Comparison of ENCODE assay signal across 8 mouse cellular contexts in genomic region chr6:28261307-28262197, GRCm38 (mm10).
DNase-seq lines count a peak whose midpoint lies in the region; ATAC-seq lines count a peak whose summit lies in the region.

No protein-coding gene starts in this region.

- peak overlapping the region; percentile 84 to 97 for H3K4me3 ChIP-seq in heart, embryonic 14.5 days (ENCODE audit: control insufficient read depth in 1 of 2, insufficient read depth in 1 of 2, low read depth in 1 of 2, low read length in 2 of 2)
- H3K4me3 ChIP-seq in liver, embryonic 13.5 days (replicated peaks), result peak overlapping the region; percentile 86
- H3K4me3 ChIP-seq in stomach, embryonic 16.5 days (replicated peaks; ENCODE audit: low read length), result peak overlapping the region; percentile 90

- under 1% methylated on average over 86 of the region's 131 CpGs for WGBS in heart, embryonic 14.5 days
- WGBS in liver, embryonic 13.5 days (ENCODE audit: insufficient replicate concordance), result under 1% methylated on average over 115 of the region's 131 CpGs
- WGBS in stomach, embryonic 16.5 days, result under 1% methylated on average over 102 of the region's 131 CpGs

- H3K27ac ChIP-seq in heart, embryonic 14.5 days (replicated peaks in 1 of 2; ENCODE audit: control insufficient read depth in 1 of 2, insufficient read depth in 1 of 2, low read depth in 2 of 2, low read length in 2 of 2), result peak overlapping the region; percentile 87 to 90
- H3K27ac ChIP-seq in liver, embryonic 13.5 days, result peak overlapping the region; percentile 92
- peak overlapping the region; percentile 90 for H3K27ac ChIP-seq in stomach, embryonic 16.5 days (ENCODE audit: low read length)

- ATAC-seq in erythroid progenitor cell, adult 5-6 weeks (replicated peaks; ENCODE audit: low FRiP score, poor library complexity, severe bottlenecking), result peak; percentile 83
- peak; percentile 98 for ATAC-seq in heart, embryonic 14.5 days (ENCODE audit: insufficient number of reproducible peaks, insufficient read depth, low FRiP score, low read depth)
- ATAC-seq in liver, embryonic 13.5 days (ENCODE audit: low read depth), result peak; percentile 95
- ATAC-seq in stomach, embryonic 16.5 days (ENCODE audit: insufficient read depth, low FRiP score), result peak; percentile 98

- DNase-seq in CD4-positive helper T cell, adult 2 months (ENCODE audit: low read depth, low spot score), result peak; percentile 90
- DNase-seq in brain, embryonic 18.5 days (ENCODE audit: low read depth, low spot score), result peak; percentile 63
- DNase-seq in kidney, postnatal 14 days, result peak; percentile 94
- peak; percentile 84 for DNase-seq in liver, embryonic 13.5 days
- peak; percentile 87 for DNase-seq in neural tube, embryonic 10.5 days (ENCODE audit: extremely low spot score, low spot score)

- H3K4me2 ChIP-seq in heart, embryonic 14.5 days (ENCODE audit: low read length), result peak overlapping the region; percentile 88
- peak overlapping the region; percentile 83 for H3K4me2 ChIP-seq in liver, embryonic 13.5 days
- H3K4me2 ChIP-seq in stomach, embryonic 16.5 days (ENCODE audit: low read depth, low read length), result peak overlapping the region; percentile 92

- H3K36me3 ChIP-seq in heart, embryonic 14.5 days (ENCODE audit: control insufficient read depth, insufficient read depth, low read length), result peaks cover 24% of the 10 kb centered on the region
- H3K36me3 ChIP-seq in liver, embryonic 13.5 days, result peaks cover 18% of the 10 kb centered on the region
- peaks cover under 1% of the 10 kb centered on the region; the same call in 1 of the 2 replicates for H3K36me3 ChIP-seq in stomach, embryonic 16.5 days (ENCODE audit: control insufficient read depth, insufficient read depth, low read length)

- H3K9me3 ChIP-seq in heart, embryonic 14.5 days (ENCODE audit: control insufficient read depth, low read length), result no peaks in the 10 kb centered on the region
- no peaks in the 10 kb centered on the region for H3K9me3 ChIP-seq in liver, embryonic 13.5 days (replicated peaks)
- no peaks in the 10 kb centered on the region for H3K9me3 ChIP-seq in stomach, embryonic 16.5 days (replicated peaks; ENCODE audit: control insufficient read depth, low read length)

- peaks cover 4 to 9% of the 10 kb centered on the region in 2 experiments for H3K4me1 ChIP-seq in heart, embryonic 14.5 days (ENCODE audit: control insufficient read depth in 2 of 2, insufficient read depth in 2 of 2, low read length in 2 of 2)
- peaks cover 37% of the 10 kb centered on the region for H3K4me1 ChIP-seq in liver, embryonic 13.5 days (replicated peaks)
- H3K4me1 ChIP-seq in stomach, embryonic 16.5 days (ENCODE audit: control insufficient read depth, insufficient read depth, low read length), result peaks cover 9% of the 10 kb centered on the region

- no peaks in the 10 kb centered on the region for H3K27me3 ChIP-seq in heart, embryonic 14.5 days (ENCODE audit: control insufficient read depth, insufficient read depth, low read length)
- no peaks in the 10 kb centered on the region for H3K27me3 ChIP-seq in liver, embryonic 13.5 days
- H3K27me3 ChIP-seq in stomach, embryonic 16.5 days (ENCODE audit: control insufficient read depth, insufficient read depth, low read length), result no peaks in the 10 kb centered on the region

- H3K9ac ChIP-seq in heart, embryonic 14.5 days (ENCODE audit: low read length), result peak overlapping the region; percentile 90
- peak overlapping the region; percentile 96 for H3K9ac ChIP-seq in liver, embryonic 13.5 days
- H3K9ac ChIP-seq in stomach, embryonic 16.5 days (ENCODE audit: low read length), result peak overlapping the region; percentile 87

Comparison
In these comparisons a context has a peak if more than half of its experiments do, and no peak if none do; other contexts are left out.
1. Peak in every context shown above with its lines: DNase-seq, ATAC-seq, H3K4me3 ChIP-seq and H3K27ac ChIP-seq.